Mouse (Mus musculus): Measurements from ENCODE around the gene Bcl2l2.

DNA sequence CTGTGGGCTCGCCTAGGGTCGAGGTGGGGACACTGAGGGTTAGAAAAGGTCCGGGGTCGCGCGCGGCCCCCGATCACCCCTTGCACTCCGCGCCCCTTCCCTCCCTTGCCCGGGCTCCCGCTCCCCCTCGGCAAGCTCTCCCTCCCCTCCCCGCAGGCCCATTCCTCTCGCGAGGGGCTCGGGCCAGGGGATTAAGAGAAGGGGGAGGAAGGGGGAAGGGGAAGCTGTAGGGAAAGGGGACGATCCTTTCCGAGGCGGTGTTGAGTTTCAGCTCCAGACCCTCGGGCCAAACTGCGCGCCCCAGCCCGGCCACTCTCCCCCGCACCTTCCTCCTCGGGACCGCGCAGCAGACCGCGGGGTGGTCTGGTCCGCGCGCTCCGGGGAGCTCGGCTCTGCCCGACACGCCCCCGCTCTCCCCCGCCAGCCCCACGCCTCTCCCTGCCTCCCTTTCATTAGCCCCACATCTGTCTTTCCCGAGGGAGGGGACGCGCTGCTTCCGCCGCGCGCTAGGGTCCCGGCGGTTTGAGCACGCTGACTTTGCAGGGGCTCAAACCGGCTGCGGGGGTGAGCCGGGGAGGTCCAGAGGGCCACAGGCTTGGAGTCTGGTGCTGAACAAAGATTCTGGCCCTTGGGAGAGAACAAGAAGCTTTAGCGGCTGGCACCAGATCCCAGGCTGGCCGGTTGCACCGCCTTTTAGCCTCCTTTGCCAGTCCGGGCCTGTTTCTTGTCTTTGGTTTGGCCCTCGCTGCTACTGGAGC is 43.4 kb downstream of the Bcl2l2 start:
- TF ChIP-seq GATA1 (IDR thresholded peaks at IDR 0.05; ENCODE audit: borderline replicate concordance, low read length) (no peak), FLI1 (IDR thresholded peaks at IDR 0.05; ENCODE audit: low read length) (no peak)
